Mouse (Mus musculus): ENCODE results near the gene Six6. TPM values are rescaled to one million over a fixed set of nuclear protein-coding genes. Genes with fewer than 3 reads are reported as not detected.
A peak's percentile ranks its signal among the peaks of the same experiment; 100 is the strongest.

Six6 gene
- polyA plus RNA-seq, 1 experiment from 2014 or later, result not detected

DNA sequence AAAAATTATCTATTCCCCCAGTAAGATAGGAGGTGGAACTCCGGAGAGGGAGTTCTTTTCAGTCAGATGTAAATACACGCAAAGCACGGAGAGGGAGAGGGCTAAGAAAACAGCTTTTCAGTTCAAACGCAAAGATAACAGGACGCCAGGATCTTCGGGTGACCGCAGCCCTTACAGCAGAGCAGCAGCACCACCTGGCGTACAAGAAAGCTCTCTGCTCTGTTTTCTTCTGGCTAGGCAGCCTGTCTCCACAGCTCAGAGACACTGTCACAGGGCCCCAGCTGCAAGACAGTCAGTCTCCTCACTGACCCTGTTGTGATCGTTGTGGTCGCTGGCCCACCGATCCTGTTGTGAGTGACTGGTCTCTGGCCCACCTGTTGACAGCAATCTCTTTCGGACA lies 37.0 kb downstream of the Six6 start:
- Histone ChIP-seq H3K27me3 (ENCODE audit: insufficient read depth, low read length) (no peaks in the 10 kb centered on the region), H3K27ac (ENCODE audit: low read depth) (no peak overlapping the region), H3K4me2 (peak overlapping the region; percentile 54), H3K36me3 (ENCODE audit: insufficient read depth) (no peaks in the 10 kb centered on the region), H3K4me3 (ENCODE audit: low read depth, low read length) (peak overlapping the region; percentile 2; the same call in 1 of the 2 replicates), H3K9me3 (ENCODE audit: low read depth, low read length) (no peaks in the 10 kb centered on the region), H3K4me1 (ENCODE audit: insufficient read depth) (no peaks in the 10 kb centered on the region), H3K9ac (peak overlapping the region; percentile 29; the same call in 1 of the 2 replicates)
- WGBS, result under 1% methylated on average over 12 of the region's 12 CpGs
- TF ChIP-seq CTCF (IDR thresholded peaks at IDR 0.05; ENCODE audit: low read depth), result peak; percentile 90
- ATAC-seq (ENCODE audit: insufficient read depth), result peak; percentile 89
- peak; percentile 91 for DNase-seq

GRCm38 (mm10) chr12:72977851-72978250 lies 38.2 kb downstream of the Six6 start:
- Histone ChIP-seq H3K36me3 (ENCODE audit: insufficient read depth) (no peaks in the 10 kb centered on the region), H3K27me3 (ENCODE audit: insufficient read depth, low read length) (no peaks in the 10 kb centered on the region), H3K9me3 (ENCODE audit: low read depth, low read length) (no peaks in the 10 kb centered on the region), H3K9ac (no peak overlapping the region), H3K4me3 (ENCODE audit: low read depth, low read length) (no peak overlapping the region), H3K4me1 (ENCODE audit: insufficient read depth) (no peaks in the 10 kb centered on the region), H3K4me2 (no peak overlapping the region), H3K27ac (ENCODE audit: low read depth) (no peak overlapping the region)
- 72% methylated on average over 3 of the region's 3 CpGs for WGBS
- TF ChIP-seq CTCF (IDR thresholded peaks at IDR 0.05; ENCODE audit: low read depth), result no peak
- no peak for DNase-seq
- no peak for ATAC-seq (ENCODE audit: insufficient read depth)

GRCm38 (mm10) chr12:72979236-72979635 lies 39.5 kb downstream of the Six6 start:
- Histone ChIP-seq H3K27ac (ENCODE audit: low read depth) (no peak overlapping the region), H3K9me3 (ENCODE audit: low read depth, low read length) (no peaks in the 10 kb centered on the region), H3K4me1 (ENCODE audit: insufficient read depth) (no peaks in the 10 kb centered on the region), H3K9ac (no peak overlapping the region), H3K4me3 (ENCODE audit: low read depth, low read length) (no peak overlapping the region), H3K36me3 (ENCODE audit: insufficient read depth) (no peaks in the 10 kb centered on the region), H3K27me3 (ENCODE audit: insufficient read depth, low read length) (no peaks in the 10 kb centered on the region), H3K4me2 (no peak overlapping the region)
- WGBS, result 65% methylated on average over 5 of the region's 5 CpGs
- TF ChIP-seq CTCF (IDR thresholded peaks at IDR 0.05; ENCODE audit: low read depth), result no peak
- ATAC-seq (ENCODE audit: insufficient read depth), result no peak
- DNase-seq, result no peak

DNA sequence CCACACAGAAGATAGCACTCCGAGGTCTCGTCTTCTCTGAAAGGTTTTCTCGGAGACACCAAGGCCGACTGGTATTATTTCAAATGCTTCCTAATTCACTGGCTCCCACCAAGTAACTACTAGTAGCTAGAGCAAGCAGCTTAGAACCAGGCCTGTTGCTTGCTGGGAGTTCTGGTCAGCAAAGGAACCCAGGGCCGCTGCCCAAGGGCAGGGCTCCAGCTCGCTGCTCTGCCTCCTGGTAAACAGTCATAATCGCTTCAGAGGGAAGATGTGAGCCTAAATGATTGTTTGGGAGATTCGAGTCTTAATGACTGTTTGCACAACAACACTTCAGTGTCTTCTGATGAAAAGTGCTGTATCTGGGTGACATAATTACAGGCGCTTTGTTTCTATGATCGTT lies 42.9 kb downstream of the Six6 start:
- no peak for DNase-seq

GRCm38 (mm10) chr12:72983071-72983857 lies 43.6 kb downstream of the Six6 start:
- no peak for TF ChIP-seq CTCF (IDR thresholded peaks at IDR 0.05; ENCODE audit: low read depth)
- WGBS, result 60% methylated on average over 8 of the region's 8 CpGs

More for the DNA sequence above, 42.9 kb downstream of the Six6 start:
- Histone ChIP-seq H3K9ac (no peak overlapping the region), H3K4me1 (ENCODE audit: insufficient read depth) (no peaks in the 10 kb centered on the region), H3K27ac (ENCODE audit: low read depth) (no peak overlapping the region), H3K9me3 (ENCODE audit: low read depth, low read length) (no peaks in the 10 kb centered on the region), H3K36me3 (ENCODE audit: insufficient read depth) (no peaks in the 10 kb centered on the region), H3K4me3 (ENCODE audit: low read depth, low read length) (no peak overlapping the region), H3K4me2 (no peak overlapping the region), H3K27me3 (ENCODE audit: insufficient read depth, low read length) (no peaks in the 10 kb centered on the region)
- TF ChIP-seq CTCF (IDR thresholded peaks at IDR 0.05; ENCODE audit: low read depth), result no peak
- WGBS, result 72% methylated on average over 10 of the region's 10 CpGs
- ATAC-seq (ENCODE audit: insufficient read depth), result no peak

More at GRCm38 (mm10) chr12:72983071-72983857, 43.6 kb downstream of the Six6 start:
- no peak overlapping the region for H3K4me2 ChIP-seq
- DNase-seq (peak; percentile 60), ATAC-seq (ENCODE audit: insufficient read depth) (no peak)
- H3K4me1 ChIP-seq (ENCODE audit: insufficient read depth), result no peaks in the 10 kb centered on the region
- H3K27ac ChIP-seq (ENCODE audit: low read depth), result no peak overlapping the region
- no peak overlapping the region for H3K4me3 ChIP-seq (ENCODE audit: low read depth, low read length)
- no peaks in the 10 kb centered on the region for H3K27me3 ChIP-seq (ENCODE audit: insufficient read depth, low read length)
- no peaks in the 10 kb centered on the region for H3K9me3 ChIP-seq (ENCODE audit: low read depth, low read length)
- H3K36me3 ChIP-seq (ENCODE audit: insufficient read depth), result no peaks in the 10 kb centered on the region
- H3K9ac ChIP-seq, result no peak overlapping the region

Other genes starting within 250 kb of the Six6 start
- 64.9 and 65.1 TPM in 2 replicates for gene Ppm1a, start 182.4 kb upstream of the Six6 start, polyA plus RNA-seq (2014; fragmentation: Nextera tagmentation; extraction: Ambion mirVana)
- 0.19 and 0.63 TPM in 2 replicates for gene 4930447C04Rik, start 882 bp downstream of the Six6 start, polyA plus RNA-seq (2014; fragmentation: Nextera tagmentation; extraction: Ambion mirVana)
- gene Six1, start 114.0 kb downstream of the Six6 start, polyA plus RNA-seq (2014; fragmentation: Nextera tagmentation; extraction: Ambion mirVana), result 0.45 and 0.53 TPM in 2 replicates
- 3.4 and 3.8 TPM in 2 replicates for gene Six4, start 173.6 kb downstream of the Six6 start, polyA plus RNA-seq (2014; fragmentation: Nextera tagmentation; extraction: Ambion mirVana)
- gene Mnat1, start 183.8 kb downstream of the Six6 start, polyA plus RNA-seq (2014; fragmentation: Nextera tagmentation; extraction: Ambion mirVana), result 36.2 and 37.3 TPM in 2 replicates